Mouse (Mus musculus) bone marrow, adult 2 months (tissue): ENCODE measurements around the gene Slc29a4. TPM values are rescaled to one million over a fixed set of nuclear protein-coding genes. Genes with fewer than 3 reads are reported as not detected.

ENCODE experiments used
- H3K27ac ChIP-seq: fragments of 200-500 bp; 2 replicates; pipeline ENCODE4 v1.5.1; 2012; ENCODE audit warnings: low read depth, mild to moderate bottlenecking, control low read depth, inconsistent platforms, low read length; ENCODE audit not compliant: control insufficient read depth, poor library complexity, insufficient read depth
- H3K4me1 ChIP-seq: fragments of 200-500 bp; 2 replicates; pipeline ENCODE4 v1.6.1; 2011; ENCODE audit warnings: low read length; ENCODE audit not compliant: control insufficient read depth, insufficient read depth
- H3K4me3 ChIP-seq: fragments of 200-500 bp; replicated peaks from 2 replicates; pipeline ENCODE3; 2011; ENCODE audit warnings: mild to moderate bottlenecking, low read depth, low read length, control low read depth; ENCODE audit not compliant: control insufficient read depth
- CTCF ChIP-seq: fragments of 200-500 bp; IDR thresholded peaks from 2 replicates; pipeline ENCODE4 v1.5.1; 2011; ENCODE audit warnings: low read length, control low read depth; ENCODE audit not compliant: control insufficient read depth, insufficient read depth
- POLR2A ChIP-seq: fragments of 200-500 bp; IDR thresholded peaks from 2 replicates; pipeline ENCODE4 v1.6.1; 2011; ENCODE audit warnings: low read depth, mild to moderate bottlenecking, control low read depth, low read length, borderline replicate concordance; ENCODE audit not compliant: control insufficient read depth
- WGBS: fragments of 180-500 bp; shearing (Covaris S2); methylation state at CpG from one replicate; pipeline ENCODE4 v1.1.7; 2018; 5-methylcytosine and 5-hydroxymethylcytosine counted together
- polyA plus RNA-seq: library from polyadenylated mRNA; stranded (reverse); fragments of >200 nt; gene quantifications from 2 replicates; pipeline ENCODE4 v1.2.4, GENCODE M21; 2011; ENCODE audit warnings: low replicate concordance; ENCODE audit not compliant: missing spikeins, insufficient read depth, insufficient read length

The Slc29a4 gene
- polyA plus RNA-seq, 1 experiment = not detected

- 90% methylated on average over 3 of the region's 3 CpGs for WGBS
- TF ChIP-seq CTCF (no peak), POLR2A (no peak)
- Histone ChIP-seq H3K27ac (no peak overlapping the region), H3K4me1 (no peaks in the 10 kb centered on the region; the same call in 1 of the 2 replicates), H3K4me3 (no peak overlapping the region)
Observed at GRCm38 (mm10) chr5:142766708-142767107, 74.4 kb downstream of the Slc29a4 start.

DNA sequence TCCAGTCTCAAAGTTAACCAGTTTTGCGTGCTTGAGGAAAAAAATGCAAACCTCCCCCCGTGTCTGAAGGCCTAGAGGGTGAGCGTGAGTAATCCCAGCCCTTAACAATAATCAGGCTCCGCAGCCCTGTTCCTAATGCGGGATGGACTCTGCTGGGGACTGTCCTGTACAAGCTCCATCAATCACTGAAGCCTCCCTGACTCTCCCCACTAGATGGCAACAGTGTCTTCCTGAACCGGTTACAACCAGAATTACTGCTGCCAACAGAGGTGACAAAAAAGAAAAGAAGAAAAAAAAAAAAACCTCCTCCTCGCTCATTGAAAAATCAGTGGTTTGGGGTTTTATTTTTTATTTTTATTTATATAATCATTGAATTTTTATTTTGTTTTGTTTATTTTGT lies 75.6 kb downstream of the Slc29a4 start:
- TF ChIP-seq POLR2A = no peak
- TF ChIP-seq CTCF = peak; percentile 53
- Histone ChIP-seq H3K27ac (no peak overlapping the region), H3K4me3 (no peak overlapping the region), H3K4me1 (no peaks in the 10 kb centered on the region; the same call in 1 of the 2 replicates)
- 47% methylated on average over 7 of the region's 7 CpGs for WGBS

- no peak for TF ChIP-seq CTCF
- no peak for TF ChIP-seq POLR2A
- H3K4me3 ChIP-seq = no peak overlapping the region
- no peak overlapping the region for H3K27ac ChIP-seq
- WGBS = 77% methylated on average over 10 of the region's 10 CpGs
- no peaks in the 10 kb centered on the region; the same call in 1 of the 2 replicates for H3K4me1 ChIP-seq
Observed at GRCm38 (mm10) chr5:142768352-142769267, 76.3 kb downstream of the Slc29a4 start.

GRCm38 (mm10) chr5:142769641-142770040 lies 77.3 kb downstream of the Slc29a4 start:
- no peak overlapping the region for H3K27ac ChIP-seq
- no peaks in the 10 kb centered on the region; the same call in 1 of the 2 replicates for H3K4me1 ChIP-seq
- WGBS = 80% methylated on average over 5 of the region's 5 CpGs
- no peak overlapping the region for H3K4me3 ChIP-seq
- no peak for TF ChIP-seq POLR2A
- TF ChIP-seq CTCF = no peak

DNA sequence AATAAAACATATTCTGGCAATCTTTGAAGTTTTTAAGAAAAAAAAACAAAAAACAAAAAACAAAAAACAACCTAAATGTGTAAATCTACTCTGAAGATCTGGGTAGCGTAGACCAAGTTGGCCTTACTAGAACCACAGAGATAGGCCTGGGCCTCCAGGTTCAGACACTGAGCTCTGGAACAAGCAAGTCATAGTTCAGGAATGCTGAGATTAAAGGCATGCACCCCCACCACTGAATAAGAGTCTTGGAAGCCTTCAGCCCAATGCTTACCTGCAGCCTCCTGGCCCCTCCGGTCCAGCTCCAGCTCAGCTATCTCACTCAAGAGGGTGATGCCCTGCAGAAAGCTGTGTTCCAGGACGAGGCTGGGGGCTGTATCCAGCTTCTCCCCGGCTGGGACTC lies 78.7 kb downstream of the Slc29a4 start:
- peak overlapping the region; percentile 29 for H3K4me3 ChIP-seq
- TF ChIP-seq CTCF (no peak), POLR2A (no peak)
- 82% methylated on average over 4 of the region's 4 CpGs for WGBS
- no peaks in the 10 kb centered on the region; the same call in 1 of the 2 replicates for H3K4me1 ChIP-seq
- no peak overlapping the region for H3K27ac ChIP-seq

DNA sequence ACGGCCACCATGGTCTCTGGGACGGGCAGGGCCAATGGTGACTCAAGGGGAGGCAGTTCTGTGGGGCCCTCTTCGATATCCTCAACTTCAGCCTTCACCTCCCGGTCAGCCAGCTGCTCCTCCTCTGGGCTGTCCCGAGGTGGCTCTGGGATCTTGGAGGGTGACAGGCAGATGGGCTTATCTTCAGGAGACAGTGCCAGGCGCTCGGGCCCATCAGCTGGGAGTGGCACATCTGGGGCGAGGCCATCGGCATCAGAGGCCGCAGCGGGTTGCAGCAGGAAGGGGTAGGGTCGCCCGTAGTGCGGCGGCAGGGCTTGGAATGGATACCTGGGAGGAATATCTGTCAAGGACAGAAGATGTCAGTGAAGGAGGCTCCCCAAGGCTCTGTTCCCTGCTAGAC lies 79.7 kb downstream of the Slc29a4 start:
- WGBS = 76% methylated on average over 15 of the region's 15 CpGs
- TF ChIP-seq CTCF = no peak
- no peak for TF ChIP-seq POLR2A
- H3K4me3 ChIP-seq = no peak overlapping the region
- no peaks in the 10 kb centered on the region; the same call in 1 of the 2 replicates for H3K4me1 ChIP-seq
- H3K27ac ChIP-seq = 0 out of 2 replicates have a peak overlapping the region, but pooled peaks have one; percentile 30

Other genes with a start within 250 kb of the Slc29a4 start
- gene Ap5z1, start 228.6 kb upstream of the Slc29a4 start, polyA plus RNA-seq = 16.5 and 22.8 TPM in 2 replicates
- gene Papolb, start 162.4 kb upstream of the Slc29a4 start, polyA plus RNA-seq = not detected in 2 replicates
- gene Radil, start 141.4 kb upstream of the Slc29a4 start, polyA plus RNA-seq = 2.2 TPM in 1 of 2 replicates, not detected in the other
- gene Mmd2, start 83.7 kb upstream of the Slc29a4 start, polyA plus RNA-seq = not detected in 2 replicates
- 29.4 and 41.8 TPM in 2 replicates for gene Wipi2, start 64.8 kb upstream of the Slc29a4 start, polyA plus RNA-seq
- gene Tnrc18, start 125.2 kb downstream of the Slc29a4 start, polyA plus RNA-seq = 24.3 and 57.5 TPM in 2 replicates
- 4.6 and 10.8 TPM in 2 replicates for gene Fbxl18, start 202.9 kb downstream of the Slc29a4 start, polyA plus RNA-seq
- 3,846 and 7,097 TPM in 2 replicates for gene Actb, start 214.2 kb downstream of the Slc29a4 start, polyA plus RNA-seq